In genomic region chr1:130787001-130787400, GRCm38 (mm10) we compare ENCODE assay signal across 13 mouse cellular contexts. TPM values are rescaled to one million over a fixed set of nuclear protein-coding genes. Genes with fewer than 3 reads are reported as not detected.
A peak's percentile ranks its signal among the peaks of the same experiment; 100 is the strongest.
DNase-seq lines count a peak whose midpoint lies in the region; ATAC-seq and TF ChIP-seq lines count a peak whose summit lies in the region.
"Had no signal": no experiment of that assay in that cellular context is flagged by ENCODE, and none has a peak within 500 bp of the region (broad histone marks: within the 10 kb centered on the region; RNA-seq: fewer than 3 reads in every experiment).

No protein-coding gene starts in this region.

- TF ChIP-seq POLR2A in CH12.LX (IDR thresholded peaks at IDR 0.05; ENCODE audit: low read depth, low read length): no peak

- TF ChIP-seq CTCF in CH12.LX (conservative IDR thresholded peaks at IDR 0.05 in 1 of 2, IDR thresholded peaks at IDR 0.05 in 1 of 2; ENCODE audit: low read depth in 2 of 2, low read length in 2 of 2): peak; percentile 25 to 76; a peak in 3 of 4 replicates
- TF ChIP-seq CTCF in liver, postnatal 0 days (IDR thresholded peaks at IDR 0.05; ENCODE audit: low read depth): peak; percentile 63

- H3K9me3 ChIP-seq in CH12.LX (replicated peaks; ENCODE audit: low read length): peaks cover 2% of the 10 kb centered on the region
- H3K9me3 ChIP-seq in liver, postnatal 0 days (ENCODE audit: low read length): no peaks in the 10 kb centered on the region
- H3K9me3 ChIP-seq: embryonic facial prominence, embryonic 12.5 days; neural tube, embryonic 15.5 days; stomach, embryonic 15.5 days had no signal

- intact Hi-C loops in left cerebral cortex, postnatal 4 days (cut with DNase I): loop anchor here (5.0 kb wide), 1 partner anchor 270 kb away; no protein-coding TSS in a partner anchor
- intact Hi-C loops in left cerebral cortex, postnatal 10 days (cut with DNase I): loop anchor here (5.0 kb wide), 1 partner anchor 100 kb away; no protein-coding TSS in a partner anchor

- in situ Hi-C loops in CH12.LX (cut with MboI; ENCODE audit: low pct_ligation_motif_present, low pct_unique_long_range_greater_than_20kb, low sequenced_read_pairs): loop anchor here (10.0 kb wide), 1 partner anchor 232 kb away; no protein-coding TSS in a partner anchor

- no peak overlapping the region for H3K4me2 ChIP-seq in CH12.LX (ENCODE audit: insufficient read depth, low read depth, poor library complexity, severe bottlenecking)
- H3K4me2 ChIP-seq in liver, postnatal 0 days (ENCODE audit: low read depth, low read length): no peak overlapping the region
- H3K4me2 ChIP-seq: embryonic facial prominence, embryonic 12.5 days; neural tube, embryonic 15.5 days; stomach, embryonic 15.5 days had no signal

- no peak overlapping the region for H3K9ac ChIP-seq in CH12.LX (ENCODE audit: insufficient read depth, low read depth)
- H3K9ac ChIP-seq in liver, postnatal 0 days (replicated peaks): no peak overlapping the region
- H3K9ac ChIP-seq: embryonic facial prominence, embryonic 12.5 days; neural tube, embryonic 15.5 days; stomach, embryonic 15.5 days had no signal

- WGBS in liver, postnatal 0 days (ENCODE audit: insufficient replicate concordance): 48% methylated on average over 4 of the region's 4 CpGs

- no peak for TF ChIP-seq EP300 in CH12.LX (IDR thresholded peaks at IDR 0.05; ENCODE audit: low read length)
- TF ChIP-seq EP300 in liver, postnatal 0 days (IDR thresholded peaks at IDR 0.05; ENCODE audit: low read depth): no peak

- ATAC-seq in liver, postnatal 0 days: 0 out of 2 replicates have a peak, but pooled peaks have one; percentile 51

- H3K36me3 ChIP-seq in CH12.LX (replicated peaks in 1 of 2; ENCODE audit: control insufficient read depth in 1 of 2, insufficient read depth in 1 of 2, low read length in 1 of 2): no peaks in the 10 kb centered on the region
- no peaks in the 10 kb centered on the region for H3K36me3 ChIP-seq in liver, postnatal 0 days (replicated peaks; ENCODE audit: insufficient read depth, low read length)
- H3K36me3 ChIP-seq: embryonic facial prominence, embryonic 12.5 days; neural tube, embryonic 15.5 days; stomach, embryonic 15.5 days had no signal

- dilution Hi-C loops in CH12.LX (cut with MboI; ENCODE audit: extremely low pct_ligation_motif_present, extremely low pct_unique_long_range_greater_than_20kb, low sequenced_read_pairs): no loop called here

- H3K79me2 ChIP-seq in CH12.LX (replicated peaks; ENCODE audit: control insufficient read depth, extremely low read depth, insufficient read depth, poor library complexity, severe bottlenecking): no peaks in the 10 kb centered on the region

- no peak overlapping the region for H3K27ac ChIP-seq in CH12.LX (ENCODE audit: insufficient read depth, low read depth)
- no peak overlapping the region for H3K27ac ChIP-seq in liver, postnatal 0 days (ENCODE audit: low read depth)
- H3K27ac ChIP-seq: embryonic facial prominence, embryonic 12.5 days; macrophage; neural tube, embryonic 15.5 days; stomach, embryonic 15.5 days had no signal

- DNase-seq in left cerebral cortex, postnatal 4 days: peak; percentile 5
- no peak for DNase-seq in left cerebral cortex, postnatal 10 days (ENCODE audit: extremely low spot score in 1 of 2, low spot score in 2 of 2)
- DNase-seq in CH12.LX (ENCODE audit: extremely low read depth) (peak; percentile 51), WW6 (ENCODE audit: low read depth, low spot score) (peak; percentile 18)
- DNase-seq in liver, postnatal 0 days: peak; percentile 36
- DNase-seq in right cerebral cortex, adult 2 months (ENCODE audit: low spot score in 2 of 2): no peak
- DNase-seq in urinary bladder, postnatal 14 days (ENCODE audit: low spot score): no peak
- DNase-seq: layer of hippocampus, adult 9-11 months had no signal

- H3K4me1 ChIP-seq in CH12.LX (ENCODE audit: control insufficient read depth in 1 of 2, insufficient read depth in 2 of 2): peaks cover 10 to 12% of the 10 kb centered on the region in 2 experiments
- H3K4me1 ChIP-seq in liver, postnatal 0 days (ENCODE audit: insufficient read depth): no peaks in the 10 kb centered on the region
- H3K4me1 ChIP-seq: embryonic facial prominence, embryonic 12.5 days; neural tube, embryonic 15.5 days; stomach, embryonic 15.5 days had no signal

- H3K27me3 ChIP-seq in CH12.LX (replicated peaks): no peaks in the 10 kb centered on the region
- H3K27me3 ChIP-seq in liver, postnatal 0 days (ENCODE audit: insufficient read depth, low read length): no peaks in the 10 kb centered on the region
- H3K27me3 ChIP-seq: embryonic facial prominence, embryonic 12.5 days; neural tube, embryonic 15.5 days; stomach, embryonic 15.5 days had no signal

- H3K4me3 ChIP-seq in CH12.LX (replicated peaks in 1 of 3; ENCODE audit: low read depth in 2 of 3, low read length in 2 of 3, poor library complexity in 1 of 3): no peak overlapping the region
- no peak overlapping the region for H3K4me3 ChIP-seq in liver, postnatal 0 days (ENCODE audit: low read depth, low read length)
- H3K4me3 ChIP-seq: embryonic facial prominence, embryonic 12.5 days; neural tube, embryonic 15.5 days; stomach, embryonic 15.5 days had no signal

- TF ChIP-seq RAD21 in CH12.LX (IDR thresholded peaks at IDR 0.05; ENCODE audit: low read depth, low read length): peak; percentile 73

TF ChIP-seq in CH12.LX, 34 proteins besides CTCF, POLR2A, EP300 and RAD21:
- TF ChIP-seq MAZ (IDR thresholded peaks at IDR 0.05; ENCODE audit: low read depth, low read length) (no peak), SMC3 (IDR thresholded peaks at IDR 0.05; ENCODE audit: low read depth, low read length) (peak; percentile 75)

RNA-seq across cellular contexts. Expression of gene Fcamr, which starts 13.7 kb away (rescaled TPM):
- not detected for total RNA-seq in left cerebral cortex, postnatal 4 days (2021)
- total RNA-seq in left cerebral cortex, postnatal 10 days (2021): not detected
- total RNA-seq in CH12.LX (2012; rRNA removed) (0.08 and 0.17 TPM in 2 replicates), CH12.LX (2014; rRNA removed) (not detected in 2 replicates)
- 0.74 and 1.7 TPM in 2 replicates for polyA plus RNA-seq in CH12.LX (2012; ENCODE audit: insufficient read length, low read depth)
- polyA plus RNA-seq in liver, postnatal 0 days (2015; fragmentation: Nextera tagmentation; extraction: Ambion mirVana): not detected in 2 replicates
- polyA plus RNA-seq: embryonic facial prominence, embryonic 12.5 days; heart, embryonic 16.5 days; macrophage; neural tube, embryonic 15.5 days had no signal

RNA-seq across cellular contexts. Expression of gene Pigr, which starts 39.5 kb away (rescaled TPM):
- total RNA-seq in left cerebral cortex, postnatal 4 days (2021): not detected
- under 1 TPM; 0.08 to 0.21 TPM for total RNA-seq in left cerebral cortex, postnatal 10 days (2021)
- total RNA-seq in CH12.LX (2012; rRNA removed) (0.04 TPM in 1 of 2 replicates, not detected in the other), CH12.LX (2014; rRNA removed) (not detected in 2 replicates)
- polyA plus RNA-seq in CH12.LX (2012; ENCODE audit: insufficient read length, low read depth): 0.19 and 0.21 TPM in 2 replicates
- polyA plus RNA-seq in liver, postnatal 0 days (2015; fragmentation: Nextera tagmentation; extraction: Ambion mirVana): 1.2 TPM in 2 replicates
- polyA plus RNA-seq: embryonic facial prominence, embryonic 12.5 days; macrophage; neural tube, embryonic 15.5 days had no signal

RNA-seq across cellular contexts. Expression of gene AA986860, which starts 55.2 kb away (rescaled TPM):
- total RNA-seq in left cerebral cortex, postnatal 4 days (2021): under 1 TPM; 0.30 to 0.38 TPM
- total RNA-seq in left cerebral cortex, postnatal 10 days (2021): 1 to 10 TPM in 1 of 2 experiments, under 1 TPM in 1; 0.92 to 1.0 TPM
- 0.08 and 0.25 TPM in 2 replicates for total RNA-seq in CH12.LX (2012; rRNA removed)
- total RNA-seq in CH12.LX (2014; rRNA removed): 0.28 and 0.34 TPM in 2 replicates
- polyA plus RNA-seq in CH12.LX (2012; ENCODE audit: insufficient read length, low read depth): 0.34 and 0.61 TPM in 2 replicates
- 1.1 and 1.4 TPM in 2 replicates for polyA plus RNA-seq in liver, postnatal 0 days (2015; fragmentation: Nextera tagmentation; extraction: Ambion mirVana)

RNA-seq across cellular contexts. Expression of gene Pfkfb2, which starts 57.9 kb away (rescaled TPM):
- 10 to 100 TPM; 52.4 to 53.6 TPM for total RNA-seq in left cerebral cortex, postnatal 4 days (2021)
- 10 to 100 TPM; 42.5 to 43.7 TPM for total RNA-seq in left cerebral cortex, postnatal 10 days (2021)
- total RNA-seq in CH12.LX (2012; rRNA removed) (4.3 and 4.4 TPM in 2 replicates), CH12.LX (2014; rRNA removed) (3.3 and 3.7 TPM in 2 replicates)
- 6.9 and 7.1 TPM in 2 replicates for polyA plus RNA-seq in CH12.LX (2012; ENCODE audit: insufficient read length, low read depth)
- polyA plus RNA-seq in liver, postnatal 0 days (2015; fragmentation: Nextera tagmentation; extraction: Ambion mirVana): 2.0 and 2.6 TPM in 2 replicates

Comparison
In these comparisons a context has a peak if more than half of its experiments do, and no peak if none do; other contexts are left out.
1. DNase-seq: peak in left cerebral cortex, postnatal 4 days (single experiment), CH12.LX (single experiment), WW6 (single experiment) and liver, postnatal 0 days (single experiment); none in left cerebral cortex, postnatal 10 days (0 of 2), right cerebral cortex, adult 2 months (0 of 2) and urinary bladder, postnatal 14 days (single experiment).